Mouse (Mus musculus): ENCODE results near the gene Reg4. TPM values are rescaled to one million over a fixed set of nuclear protein-coding genes. Genes with fewer than 3 reads are reported as not detected.

Gene Reg4
- total and polyA plus RNA-seq, 3 experiments = not detected

DNA sequence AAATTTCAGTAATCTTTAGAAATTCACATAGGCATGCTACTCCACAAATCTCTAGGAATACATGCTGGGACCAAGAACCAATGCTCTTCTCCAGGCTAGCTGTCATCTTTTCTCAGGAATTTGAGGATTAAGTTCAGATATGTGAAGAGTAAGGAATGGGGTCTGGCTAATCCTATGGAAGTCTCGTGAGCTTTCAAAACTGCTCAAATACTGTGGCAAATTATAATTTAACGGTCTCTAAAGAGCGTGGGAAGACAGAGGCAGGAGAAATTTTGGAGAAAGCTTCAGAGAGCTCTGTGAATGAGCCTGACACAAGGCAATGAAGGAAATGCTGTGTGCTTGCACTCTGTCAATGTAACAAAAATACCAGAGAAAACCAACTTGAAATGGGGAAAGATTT is 16.2 kb downstream of the Reg4 start:
- H3K27me3 ChIP-seq (replicated peaks) = no peaks in the 10 kb centered on the region

DNA sequence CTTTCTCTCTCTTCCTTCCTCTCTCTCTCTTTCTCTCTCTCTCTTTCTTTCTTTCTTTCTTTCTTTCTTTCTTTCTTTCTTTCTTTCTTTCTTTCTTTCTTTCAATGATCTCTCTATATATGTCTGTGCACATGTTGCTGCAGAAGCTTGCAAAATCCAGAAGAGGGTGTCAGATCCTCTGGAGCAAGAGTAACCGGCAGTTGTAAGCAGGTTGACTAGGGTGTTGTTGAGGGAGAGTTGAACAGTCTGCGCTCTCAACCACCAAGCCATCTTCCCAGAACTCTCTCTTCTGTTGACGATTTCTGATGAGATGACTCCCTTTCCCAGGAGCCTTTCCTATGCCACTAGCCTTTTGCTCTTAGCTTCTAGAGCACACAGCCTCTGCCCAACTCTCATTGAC is 20.1 kb downstream of the Reg4 start:
- no peaks in the 10 kb centered on the region for H3K4me1 ChIP-seq (ENCODE audit: control insufficient read depth in 1 of 2, insufficient read depth in 2 of 2)
- no peak overlapping the region for H3K9ac ChIP-seq (ENCODE audit: insufficient read depth, low read depth)
- in situ Hi-C loops (cut with MboI; ENCODE audit: low pct_ligation_motif_present, low pct_unique_long_range_greater_than_20kb, low sequenced_read_pairs) = no loop called here
- DNase-seq (ENCODE audit: extremely low read depth) = no peak
- no peaks in the 10 kb centered on the region for H3K36me3 ChIP-seq (replicated peaks in 1 of 2; ENCODE audit: control insufficient read depth in 1 of 2, insufficient read depth in 1 of 2, low read length in 1 of 2)
- no peak overlapping the region for H3K4me3 ChIP-seq (replicated peaks in 1 of 3; ENCODE audit: low read depth in 2 of 3, low read length in 2 of 3, poor library complexity in 1 of 3)
- TF ChIP-seq ZKSCAN1 (IDR thresholded peaks at IDR 0.05; ENCODE audit: borderline replicate concordance, low read depth, low read length) (no peak), USF1 (IDR thresholded peaks at IDR 0.05; ENCODE audit: low read depth, low read length) (no peak)
- no peak overlapping the region for H3K27ac ChIP-seq (ENCODE audit: insufficient read depth, low read depth)
- H3K4me2 ChIP-seq (ENCODE audit: insufficient read depth, low read depth, poor library complexity, severe bottlenecking) = no peak overlapping the region
- H3K79me2 ChIP-seq (replicated peaks; ENCODE audit: control insufficient read depth, extremely low read depth, insufficient read depth, poor library complexity, severe bottlenecking) = no peaks in the 10 kb centered on the region
- dilution Hi-C loops (cut with MboI; ENCODE audit: extremely low pct_ligation_motif_present, extremely low pct_unique_long_range_greater_than_20kb, low sequenced_read_pairs) = no loop called here
- no peaks in the 10 kb centered on the region for H3K9me3 ChIP-seq (replicated peaks; ENCODE audit: low read length)
- H3K27me3 ChIP-seq (replicated peaks) = no peaks in the 10 kb centered on the region

More for the DNA sequence above, 16.2 kb downstream of the Reg4 start:
- Histone ChIP-seq H3K9me3 (replicated peaks; ENCODE audit: low read length) (no peaks in the 10 kb centered on the region), H3K4me3 (replicated peaks in 1 of 3; ENCODE audit: low read depth in 2 of 3, low read length in 2 of 3, poor library complexity in 1 of 3) (no peak overlapping the region), H3K79me2 (replicated peaks; ENCODE audit: control insufficient read depth, extremely low read depth, insufficient read depth, poor library complexity, severe bottlenecking) (no peaks in the 10 kb centered on the region), H3K9ac (ENCODE audit: insufficient read depth, low read depth) (no peak overlapping the region), H3K36me3 (replicated peaks in 1 of 2; ENCODE audit: control insufficient read depth in 1 of 2, insufficient read depth in 1 of 2, low read length in 1 of 2) (no peaks in the 10 kb centered on the region), H3K4me1 (ENCODE audit: control insufficient read depth in 1 of 2, insufficient read depth in 2 of 2) (peaks cover 3 to 4% of the 10 kb centered on the region in 2 experiments; a peak in 2 of 4 replicates), H3K4me2 (ENCODE audit: insufficient read depth, low read depth, poor library complexity, severe bottlenecking) (no peak overlapping the region), H3K27ac (ENCODE audit: insufficient read depth, low read depth) (no peak overlapping the region)
- in situ Hi-C loops (cut with MboI; ENCODE audit: low pct_ligation_motif_present, low pct_unique_long_range_greater_than_20kb, low sequenced_read_pairs) = no loop called here
- dilution Hi-C loops (cut with MboI; ENCODE audit: extremely low pct_ligation_motif_present, extremely low pct_unique_long_range_greater_than_20kb, low sequenced_read_pairs) = no loop called here
- DNase-seq (ENCODE audit: extremely low read depth) = no peak
- no peak for TF ChIP-seq ZC3H11A (IDR thresholded peaks at IDR 0.05; ENCODE audit: low read depth, low read length)
- no peak for TF ChIP-seq MAZ (IDR thresholded peaks at IDR 0.05; ENCODE audit: low read depth, low read length)
- TF ChIP-seq ZMIZ1 (IDR thresholded peaks at IDR 0.05; ENCODE audit: low read depth, low read length) = no peak

DNA sequence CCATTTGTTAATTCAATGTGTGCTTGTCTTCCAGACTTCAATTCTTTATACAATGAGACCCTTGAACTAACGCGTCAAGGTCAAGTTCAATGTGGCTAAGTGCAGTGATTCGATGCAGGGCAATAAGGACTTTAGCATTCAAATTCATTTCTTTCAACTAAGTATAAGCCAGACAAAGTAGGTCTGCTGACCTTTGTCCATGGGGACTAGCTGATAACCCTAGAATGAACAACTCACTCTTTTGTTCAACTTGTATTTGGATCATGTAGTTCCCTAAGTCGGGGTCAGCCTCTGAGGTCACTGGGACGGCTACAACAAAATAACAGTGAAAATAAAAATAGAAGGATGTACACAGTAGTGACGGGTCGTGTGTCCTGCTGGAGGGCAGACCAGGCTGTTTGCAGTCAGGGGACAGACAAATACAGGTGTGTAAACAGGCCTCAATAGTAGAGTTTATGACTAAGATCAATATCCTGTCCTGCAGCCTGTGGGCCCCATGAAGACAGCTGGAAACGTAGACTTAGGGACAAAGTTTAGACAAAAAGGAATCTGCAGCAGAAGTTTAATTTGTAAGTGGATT is 20.6 kb downstream of the Reg4 start:
- in situ Hi-C loops (cut with MboI; ENCODE audit: low pct_ligation_motif_present, low pct_unique_long_range_greater_than_20kb, low sequenced_read_pairs) (no loop called here), dilution Hi-C loops (cut with MboI; ENCODE audit: extremely low pct_ligation_motif_present, extremely low pct_unique_long_range_greater_than_20kb, low sequenced_read_pairs) (no loop called here)
- no peak for DNase-seq (ENCODE audit: extremely low read depth)
- H3K27me3 ChIP-seq (replicated peaks) = no peaks in the 10 kb centered on the region
- no peak overlapping the region for H3K4me2 ChIP-seq (ENCODE audit: insufficient read depth, low read depth, poor library complexity, severe bottlenecking)
- H3K36me3 ChIP-seq (replicated peaks in 1 of 2; ENCODE audit: control insufficient read depth in 1 of 2, insufficient read depth in 1 of 2, low read length in 1 of 2) = no peaks in the 10 kb centered on the region
- H3K4me3 ChIP-seq (replicated peaks in 1 of 3; ENCODE audit: low read depth in 2 of 3, low read length in 2 of 3, poor library complexity in 1 of 3) = no peak overlapping the region
- no peaks in the 10 kb centered on the region for H3K79me2 ChIP-seq (replicated peaks; ENCODE audit: control insufficient read depth, extremely low read depth, insufficient read depth, poor library complexity, severe bottlenecking)
- no peak overlapping the region for H3K9ac ChIP-seq (ENCODE audit: insufficient read depth, low read depth)
- no peaks in the 10 kb centered on the region for H3K4me1 ChIP-seq (ENCODE audit: control insufficient read depth in 1 of 2, insufficient read depth in 2 of 2)
- H3K27ac ChIP-seq (ENCODE audit: insufficient read depth, low read depth) = no peak overlapping the region
- TF ChIP-seq ZMIZ1 (IDR thresholded peaks at IDR 0.05; ENCODE audit: low read depth, low read length) (no peak), NELFE (IDR thresholded peaks at IDR 0.05; ENCODE audit: low read depth, low read length) (no peak), ZKSCAN1 (IDR thresholded peaks at IDR 0.05; ENCODE audit: borderline replicate concordance, low read depth, low read length) (no peak), PAX5 (IDR thresholded peaks at IDR 0.05; ENCODE audit: low read length) (no peak), BHLHE40 (IDR thresholded peaks at IDR 0.05; ENCODE audit: low read depth, low read length) (no peak), JUN (IDR thresholded peaks at IDR 0.05; ENCODE audit: insufficient read depth, low read depth, low read length) (no peak), TBP (conservative IDR thresholded peaks at IDR 0.05; ENCODE audit: low read depth, low read length) (no peak), JUND (conservative IDR thresholded peaks at IDR 0.05; ENCODE audit: low read depth, low read length) (no peak), USF1 (IDR thresholded peaks at IDR 0.05; ENCODE audit: low read depth, low read length) (no peak), RCOR1 (conservative IDR thresholded peaks at IDR 0.05; ENCODE audit: low read depth, low read length) (no peak), TCF12 (IDR thresholded peaks at IDR 0.05; ENCODE audit: low read depth, low read length) (no peak), MAX (IDR thresholded peaks at IDR 0.05; ENCODE audit: low read length) (no peak), CTCF (conservative IDR thresholded peaks at IDR 0.05 in 1 of 2, IDR thresholded peaks at IDR 0.05 in 1 of 2; ENCODE audit: low read depth in 2 of 2, low read length in 2 of 2) (no peak), IRF4 (IDR thresholded peaks at IDR 0.05; ENCODE audit: low read depth, low read length) (no peak), KAT2A (IDR thresholded peaks at IDR 0.05; ENCODE audit: insufficient replicate concordance, low read length) (no peak)
- no peaks in the 10 kb centered on the region for H3K9me3 ChIP-seq (replicated peaks; ENCODE audit: low read length)

Measured in CH12.LX (cell line).